Mouse (Mus musculus) spleen, adult 18-20 months (tissue): ENCODE measurements around the gene Pou2f1.
"Not testable (repeated sequence)": the region's sequence is repeated elsewhere in the genome, so short reads cannot be mapped to it uniquely, and the experiment has no call there.

Experiments
- DNase-seq, 2 experiments: peaks; one replicate each; pipeline ENCODE4 v3.0.0; 2022; ENCODE audit warnings: mixed read lengths in 2 of 2

Gene Pou2f1

DNA sequence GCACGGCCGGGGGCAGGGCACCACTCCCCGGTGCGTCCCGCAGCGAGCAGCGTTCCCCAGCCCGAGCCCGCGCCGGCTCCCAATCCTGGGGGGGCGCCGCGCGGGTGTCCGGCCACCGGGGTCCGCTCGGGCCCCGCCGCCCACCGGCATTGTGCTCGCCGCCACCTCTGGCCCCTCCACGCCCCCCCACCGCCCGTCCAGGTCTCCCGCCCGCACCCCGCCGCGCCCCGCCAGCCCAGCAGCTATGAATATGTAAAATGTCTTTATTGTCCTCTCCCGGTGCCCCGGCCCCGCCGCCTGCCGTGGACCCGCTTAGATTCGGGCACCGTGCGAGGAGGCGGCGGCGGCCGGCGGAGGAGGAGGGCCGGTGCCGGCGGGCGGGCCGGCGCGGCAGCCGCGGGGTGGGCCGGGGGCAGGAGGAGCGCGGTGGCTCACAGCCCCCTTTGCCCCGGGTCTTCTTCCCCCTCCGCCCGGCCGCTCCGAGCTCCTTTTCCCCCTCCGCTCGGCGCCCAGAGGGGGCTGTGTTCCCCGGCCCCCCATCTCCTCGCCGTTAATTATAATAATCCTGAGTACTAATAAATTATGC lies 481 bp downstream of the Pou2f1 start:
- peak in 1 of 2 experiments; percentile 81 for DNase-seq

DNA sequence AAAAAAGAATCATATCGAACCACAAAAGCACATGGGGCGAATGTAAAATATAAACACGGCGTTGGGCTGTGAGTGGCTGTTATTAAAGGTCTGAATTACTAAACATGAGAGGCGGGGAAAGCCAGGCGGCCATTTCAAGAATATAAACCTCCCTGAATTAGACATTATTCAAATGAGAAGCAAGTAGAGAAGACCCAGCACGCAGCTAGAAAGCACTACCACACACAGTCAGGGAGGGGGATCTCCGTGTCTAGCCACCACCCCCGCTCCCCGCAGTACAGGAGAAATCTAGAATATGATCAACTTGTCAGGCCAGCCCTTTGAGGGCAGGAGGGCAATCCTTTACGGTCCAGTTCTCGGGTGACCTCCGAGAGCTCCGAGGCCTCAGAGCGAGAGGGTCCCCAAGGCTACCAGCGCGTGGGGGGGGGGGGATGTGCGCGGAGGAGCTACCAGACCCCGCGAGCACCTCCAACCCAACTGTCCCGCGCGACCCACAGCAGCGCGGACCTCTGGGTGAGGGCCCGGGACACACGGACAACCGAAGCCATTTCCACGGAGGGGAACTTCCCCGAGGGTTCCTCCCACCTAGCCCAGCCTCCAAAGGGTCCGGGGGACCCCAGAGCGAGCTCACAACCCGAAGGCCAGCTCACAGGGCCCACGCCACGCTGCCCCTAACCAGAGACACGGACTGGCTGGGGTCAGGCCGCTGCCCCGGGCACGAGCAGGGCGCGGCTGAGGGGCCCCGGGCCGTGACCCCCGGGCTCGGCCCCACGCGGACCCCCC lies 1.2 kb downstream of the Pou2f1 start:
- peak; percentile 61 to 63 for DNase-seq

DNA sequence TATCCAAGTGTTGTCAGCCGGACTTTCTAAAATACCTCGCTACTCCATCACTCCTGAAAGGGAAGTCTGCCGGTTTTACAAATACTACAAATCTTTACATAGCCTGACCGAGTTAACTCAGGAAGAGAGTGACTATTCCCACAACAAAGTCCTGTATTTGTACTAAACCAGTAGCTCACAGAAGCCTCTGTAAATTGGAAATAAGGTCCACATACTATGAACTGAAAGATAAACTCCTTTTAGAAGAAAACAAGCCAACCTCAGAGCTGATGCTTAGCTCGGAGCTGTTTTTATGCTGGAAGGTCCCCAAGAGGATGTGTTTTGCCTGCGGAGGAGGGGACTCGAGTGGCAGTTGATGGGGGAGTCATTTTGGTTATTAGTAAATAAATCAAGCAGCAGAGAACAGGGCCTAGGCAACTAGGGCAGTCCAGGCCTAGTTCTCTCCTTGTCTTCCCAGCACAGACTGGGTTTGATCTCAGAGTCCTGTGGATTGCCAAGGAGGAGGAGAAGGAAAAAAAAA lies 1.8 kb downstream of the Pou2f1 start:
- DNase-seq: peak; percentile 24 to 42

DNA sequence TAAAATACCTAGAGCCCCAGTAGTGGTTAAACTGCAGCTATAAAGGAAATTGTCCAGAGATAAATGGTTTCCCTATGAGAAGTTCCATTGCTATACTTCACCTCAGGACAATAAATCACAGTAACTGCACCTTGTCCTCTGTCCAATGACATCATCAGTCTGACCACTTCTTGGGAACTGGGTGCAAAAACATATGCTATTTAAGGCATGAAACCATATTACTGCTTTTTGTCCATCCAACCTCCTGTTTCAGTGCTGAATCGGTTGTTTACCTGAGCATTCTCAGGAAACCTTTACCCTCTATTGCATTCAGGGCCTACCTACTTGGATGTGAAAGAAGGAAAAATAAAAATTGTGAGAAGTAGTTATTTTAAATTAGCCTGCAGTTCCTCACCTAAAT lies 2.8 kb downstream of the Pou2f1 start:
- DNase-seq: no peak

DNA sequence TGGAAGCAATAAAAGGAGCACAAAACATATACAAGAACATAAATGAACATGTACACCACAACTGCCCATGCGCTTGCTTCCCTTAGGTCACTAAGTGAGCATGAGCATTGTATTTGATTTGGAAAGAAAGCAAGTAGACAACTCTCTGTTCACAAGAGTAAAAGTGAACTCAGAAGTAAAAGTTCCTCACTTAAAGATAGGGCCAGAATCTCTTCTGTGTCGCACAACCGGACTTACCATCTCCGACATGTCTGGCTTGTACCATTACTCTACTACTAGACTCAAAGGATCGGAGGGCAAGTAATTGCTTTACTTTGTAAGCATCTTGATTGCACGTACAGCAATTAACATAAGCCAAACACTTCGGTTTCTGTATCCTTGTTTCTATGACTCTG lies 6.8 kb downstream of the Pou2f1 start:
- no peak for DNase-seq

DNA sequence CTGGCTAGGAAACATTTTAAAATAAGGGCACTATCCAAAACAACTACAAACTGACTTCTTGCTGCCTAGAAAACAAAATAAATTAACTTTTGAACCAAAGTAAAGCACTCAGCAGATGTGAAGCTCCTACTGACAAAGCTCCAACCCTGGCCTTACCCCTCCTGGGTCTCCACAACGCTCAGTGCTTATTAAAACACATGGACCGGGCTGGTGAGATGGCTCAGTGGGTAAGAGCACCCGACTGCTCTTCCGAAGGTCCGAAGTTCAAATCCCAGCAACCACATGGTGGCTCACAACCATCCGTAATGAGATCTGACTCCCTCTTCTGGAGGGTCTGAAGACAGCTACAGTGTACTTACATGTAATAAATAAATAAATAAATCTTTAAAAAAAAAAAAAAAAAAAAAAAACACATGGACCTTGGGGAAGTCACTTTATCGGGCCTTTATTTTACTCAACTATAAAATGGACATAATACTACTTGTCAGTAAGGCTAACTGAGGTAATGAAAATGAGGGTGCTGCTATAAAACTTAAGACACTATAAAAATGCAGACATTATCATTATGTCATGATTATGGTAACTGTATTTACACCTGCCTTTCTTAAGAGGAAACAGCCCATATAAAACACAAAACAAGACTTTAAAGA lies 7.3 kb downstream of the Pou2f1 start:
- not testable (repeated sequence) for DNase-seq

DNA sequence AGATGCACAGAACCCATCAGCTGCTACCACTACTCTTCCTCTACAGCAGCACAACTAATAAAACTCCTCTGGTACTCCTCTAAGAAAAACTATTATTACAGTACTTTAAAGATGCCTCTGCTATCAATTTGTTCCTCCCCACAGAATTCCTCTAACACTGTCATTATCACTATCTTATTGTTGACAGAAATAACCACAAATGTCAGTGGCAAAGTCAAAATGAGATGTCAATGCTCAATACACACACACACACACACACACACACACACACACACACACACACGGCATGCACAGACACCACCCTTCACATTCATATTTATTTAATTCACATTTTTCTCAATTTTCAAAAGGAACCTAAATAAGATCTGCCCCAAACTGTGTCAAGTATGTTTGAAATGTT lies 8.2 kb downstream of the Pou2f1 start:
- no peak for DNase-seq

DNA sequence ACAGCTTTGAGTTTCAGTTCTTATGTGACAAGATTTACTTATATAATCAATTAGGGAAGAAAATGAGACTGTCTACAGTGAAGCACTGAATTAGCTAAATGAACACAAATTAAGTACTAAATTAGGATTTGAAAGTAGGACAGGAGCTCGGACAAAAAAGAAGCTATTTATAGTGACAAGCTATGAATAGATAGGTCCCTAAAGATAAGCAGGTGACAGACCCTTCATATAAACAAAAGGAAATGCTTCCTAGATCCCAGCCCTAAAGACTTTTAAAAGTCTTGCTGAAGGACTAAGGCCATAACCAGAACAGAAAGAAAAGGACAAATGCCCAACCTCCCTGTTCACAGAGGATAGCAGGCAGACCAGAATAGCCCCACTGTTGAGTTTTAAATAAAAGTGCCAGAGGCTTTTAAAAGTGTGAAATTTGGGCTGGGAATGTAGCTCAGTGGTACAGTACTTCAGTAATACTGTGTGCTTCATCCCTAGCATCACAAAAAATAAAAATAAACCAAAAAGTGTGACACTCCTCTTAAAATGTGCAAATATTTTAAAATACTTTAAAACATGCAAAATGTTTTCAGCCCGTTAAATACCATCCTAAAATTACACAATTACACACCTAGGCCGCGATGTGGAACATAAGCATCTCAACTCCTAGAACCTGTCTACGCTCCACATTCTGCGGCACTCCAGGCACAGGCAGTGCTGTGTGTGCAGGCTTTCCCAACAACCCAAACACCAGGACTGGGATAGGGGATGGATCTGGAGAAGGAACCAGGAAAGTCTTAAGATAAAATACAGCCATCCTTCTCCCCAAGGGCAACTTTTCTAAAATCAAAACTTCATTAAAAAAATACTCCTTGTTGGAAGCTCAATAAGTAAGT lies 9.0 kb downstream of the Pou2f1 start:
- DNase-seq: no peak

DNA sequence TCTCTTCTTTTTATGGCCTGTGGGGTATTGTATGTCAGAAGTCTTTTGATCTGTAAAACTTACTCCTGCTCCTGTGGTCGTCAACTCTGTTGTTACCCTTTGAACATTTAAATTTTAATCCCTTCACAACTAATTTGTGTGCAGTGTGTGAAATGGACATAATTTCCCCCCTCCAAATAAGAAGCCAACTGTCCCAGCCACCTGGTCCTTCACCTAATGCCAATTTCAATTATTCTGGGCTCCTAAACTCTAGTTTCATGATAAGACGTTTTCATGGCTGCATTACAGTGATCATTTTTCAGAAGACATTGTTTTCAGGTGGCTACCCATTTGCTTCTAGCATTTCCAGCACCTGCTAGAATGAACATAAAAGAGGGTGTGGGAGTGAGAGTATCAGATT lies 13.9 kb downstream of the Pou2f1 start:
- no peak for DNase-seq

DNA sequence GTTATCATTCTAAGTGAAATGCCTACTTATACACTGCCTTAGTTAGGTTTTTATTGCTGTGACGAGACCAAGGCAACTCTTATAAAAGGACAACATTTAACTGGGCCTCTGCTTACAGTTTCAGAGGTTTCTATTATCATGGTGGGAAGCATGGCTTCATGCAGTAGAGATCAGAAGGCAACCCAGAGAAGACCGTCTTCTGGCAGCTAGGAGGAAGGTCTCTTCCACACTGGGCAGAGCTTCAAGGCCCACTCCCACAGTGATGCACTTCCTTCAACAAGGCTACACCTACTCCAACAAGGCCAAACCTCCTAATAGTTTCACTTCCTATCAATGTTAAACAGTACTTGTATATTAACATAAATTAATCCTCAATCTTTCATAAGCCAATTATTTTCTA lies 14.4 kb downstream of the Pou2f1 start:
- no peak for DNase-seq

DNA sequence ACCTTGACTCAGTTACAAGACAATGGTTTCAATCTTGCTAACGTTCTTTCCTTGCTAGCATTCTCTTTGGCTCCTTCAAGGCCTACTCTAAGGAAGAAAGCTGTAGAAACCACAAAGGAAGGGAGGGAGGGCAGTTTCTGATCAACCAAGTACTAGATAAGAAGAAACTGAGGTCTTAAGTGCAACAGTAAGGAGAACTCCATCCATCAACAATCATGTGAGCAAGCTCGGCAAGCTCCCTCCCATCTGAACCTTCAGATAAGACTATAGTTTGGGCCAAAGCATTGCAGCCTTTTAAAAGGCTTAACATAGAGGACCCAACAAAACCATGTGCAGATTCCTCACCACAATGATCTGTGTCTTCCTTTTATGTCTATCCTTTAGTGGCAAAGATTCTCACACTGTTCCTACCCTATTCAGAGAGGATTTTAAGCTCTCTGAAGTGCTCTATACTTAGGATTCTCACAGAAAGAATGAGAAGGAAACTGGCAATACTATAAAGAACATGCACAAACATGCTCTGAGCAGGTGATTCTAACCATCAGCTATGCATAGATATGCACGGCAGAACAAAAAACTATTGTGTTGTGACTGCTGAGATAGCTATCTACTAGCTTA lies 16.6 kb downstream of the Pou2f1 start:
- DNase-seq: no peak

DNA sequence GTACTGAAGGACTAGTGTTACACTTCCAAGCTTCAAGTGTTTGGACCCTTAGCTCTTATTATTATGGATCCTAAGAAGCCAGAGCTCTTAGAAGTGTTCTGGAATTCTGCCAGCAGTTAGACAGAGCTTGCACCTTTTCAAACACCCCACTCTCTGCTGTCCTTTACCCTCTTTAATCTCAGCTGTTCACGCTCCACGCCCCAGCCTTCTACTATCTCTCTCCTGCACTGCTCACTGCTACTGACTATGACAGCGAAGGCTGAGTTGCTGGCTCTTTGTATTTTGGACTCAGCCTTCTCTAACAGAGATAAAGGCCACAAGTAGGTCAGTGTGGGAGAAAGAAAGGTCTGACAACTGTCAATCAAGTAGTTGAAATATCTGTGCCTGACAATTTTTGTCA lies 17.3 kb downstream of the Pou2f1 start:
- DNase-seq: no peak

DNA sequence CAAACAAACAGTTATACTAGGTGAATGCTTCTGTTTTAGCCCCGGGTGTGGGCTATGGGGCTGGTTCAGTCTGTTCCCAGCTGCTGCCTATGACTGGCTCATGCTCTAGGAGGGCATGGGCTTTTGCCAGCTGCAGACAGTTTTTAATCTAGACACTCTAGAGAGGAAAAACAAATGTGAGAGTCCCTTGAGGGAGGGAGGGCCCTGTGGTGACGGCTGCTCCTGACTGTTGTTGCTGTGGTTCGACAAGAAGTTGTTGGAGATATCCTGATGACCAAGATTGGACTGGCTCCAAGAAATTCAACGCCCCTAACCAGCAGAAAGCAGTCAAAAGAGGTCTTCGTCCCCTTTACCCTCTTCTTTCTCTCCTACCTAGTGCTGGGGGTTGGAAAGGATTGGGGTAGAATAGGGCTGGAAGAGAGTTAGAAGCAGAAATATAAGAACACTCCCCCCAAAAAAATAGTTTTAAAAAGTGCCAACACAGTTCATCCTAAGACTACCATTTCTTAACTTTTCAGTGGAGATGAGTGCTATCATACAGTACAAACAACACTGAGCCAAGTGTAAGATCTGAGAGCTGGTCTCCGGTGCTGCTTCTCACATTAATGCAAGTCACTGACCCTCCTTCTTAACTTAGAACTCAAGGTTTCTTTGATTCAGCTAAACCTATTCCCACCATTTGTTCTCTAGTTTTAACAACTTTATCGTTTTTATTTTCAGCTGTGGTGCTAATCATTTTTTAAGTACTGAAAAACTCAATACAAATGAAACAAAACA lies 25.6 kb downstream of the Pou2f1 start:
- DNase-seq: no peak

DNA sequence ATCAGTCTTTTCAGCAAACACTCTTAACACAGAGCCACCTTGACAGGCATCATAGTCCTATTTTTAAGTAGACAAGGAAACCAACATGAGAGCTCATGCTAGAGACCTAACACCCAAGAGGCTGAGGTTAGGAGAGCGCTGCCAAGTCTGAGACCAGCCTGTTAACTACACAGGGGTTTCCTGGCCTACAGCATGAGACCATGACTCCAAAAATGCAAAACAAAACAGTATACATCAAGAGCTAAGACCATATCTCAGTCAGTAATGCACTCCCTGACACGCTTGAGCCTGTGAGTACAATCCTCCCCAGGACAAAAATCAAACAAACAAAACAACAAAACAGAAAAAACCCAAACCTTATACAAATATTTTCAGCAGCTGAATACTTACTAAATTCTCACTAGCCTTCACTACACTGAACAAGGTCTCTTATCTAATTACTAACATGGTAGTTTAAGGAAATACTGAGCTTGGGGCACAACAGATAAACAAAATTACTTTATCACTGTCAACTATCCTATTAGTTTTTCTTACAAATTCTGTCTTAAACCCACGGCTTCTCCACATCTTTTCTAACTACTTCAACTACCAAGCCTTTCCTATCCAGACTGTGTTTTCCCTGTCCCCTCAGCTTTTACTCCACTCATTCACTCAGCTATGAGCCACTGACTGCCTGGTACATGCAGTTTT lies 33.3 kb downstream of the Pou2f1 start:
- no peak for DNase-seq

DNA sequence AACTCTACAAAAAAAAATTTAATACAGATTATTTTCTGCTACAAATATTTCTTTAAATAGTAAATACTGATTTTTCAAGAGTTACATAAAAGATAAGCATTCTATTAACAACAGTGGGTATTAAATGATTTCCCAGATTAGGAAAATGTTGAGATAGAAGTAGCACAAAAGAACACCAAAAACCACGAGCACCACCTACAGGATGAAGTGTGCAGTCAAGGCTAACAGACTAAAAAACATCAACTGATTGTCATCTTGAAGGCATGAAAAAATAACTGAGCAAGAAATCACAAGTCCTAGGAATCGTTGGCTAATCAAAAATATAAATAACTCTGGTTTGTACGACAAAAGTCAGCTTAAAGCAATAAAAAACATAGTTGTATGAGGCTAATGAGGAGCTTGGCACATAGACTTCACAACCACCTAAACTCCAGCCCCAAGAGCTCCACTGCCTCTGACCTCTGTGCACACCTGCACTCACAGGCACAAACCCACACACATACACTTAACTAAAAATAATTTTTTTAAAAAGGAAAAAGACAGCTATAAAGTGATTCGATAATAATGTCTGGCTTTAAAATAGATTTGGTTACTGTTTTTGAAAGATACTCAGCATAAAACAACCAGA lies 35.3 kb downstream of the Pou2f1 start:
- peak in 1 of 2 experiments; percentile 56 for DNase-seq

DNA sequence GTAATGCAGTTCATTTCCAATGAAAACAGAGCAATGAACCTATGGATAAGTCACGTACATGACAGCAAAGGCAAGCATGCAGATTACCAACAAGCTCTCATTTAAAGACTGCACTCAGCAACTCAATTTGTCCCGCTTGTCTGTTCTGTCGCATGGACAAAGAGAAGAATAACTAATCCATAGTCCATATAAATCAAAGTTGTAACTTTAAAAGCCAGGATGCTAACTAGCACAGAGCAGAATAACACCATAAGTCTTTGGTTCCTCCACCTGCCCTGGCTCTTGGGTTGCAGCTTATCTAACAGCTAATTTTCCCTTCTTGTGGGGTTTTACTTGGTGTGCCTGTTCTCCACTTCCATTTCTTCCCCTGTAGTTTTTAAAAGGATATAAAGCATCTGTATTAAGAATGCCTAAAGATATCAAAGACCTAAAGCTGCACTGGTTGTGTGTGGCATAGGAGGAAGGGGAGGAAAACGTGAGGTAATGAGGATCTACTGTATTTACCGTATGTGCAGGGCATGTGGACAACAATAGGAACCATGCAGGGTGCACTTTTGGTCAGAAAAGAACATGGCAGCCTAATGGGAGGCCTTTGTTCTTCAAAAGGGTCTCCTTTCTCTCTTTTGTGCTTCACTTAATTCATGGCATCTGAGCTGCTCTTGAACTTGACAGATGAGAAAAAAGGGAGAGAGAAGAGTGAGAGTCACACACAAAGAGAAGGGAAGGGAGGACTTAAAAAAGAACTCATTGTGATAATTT lies 36.1 kb downstream of the Pou2f1 start:
- no peak for DNase-seq

DNA sequence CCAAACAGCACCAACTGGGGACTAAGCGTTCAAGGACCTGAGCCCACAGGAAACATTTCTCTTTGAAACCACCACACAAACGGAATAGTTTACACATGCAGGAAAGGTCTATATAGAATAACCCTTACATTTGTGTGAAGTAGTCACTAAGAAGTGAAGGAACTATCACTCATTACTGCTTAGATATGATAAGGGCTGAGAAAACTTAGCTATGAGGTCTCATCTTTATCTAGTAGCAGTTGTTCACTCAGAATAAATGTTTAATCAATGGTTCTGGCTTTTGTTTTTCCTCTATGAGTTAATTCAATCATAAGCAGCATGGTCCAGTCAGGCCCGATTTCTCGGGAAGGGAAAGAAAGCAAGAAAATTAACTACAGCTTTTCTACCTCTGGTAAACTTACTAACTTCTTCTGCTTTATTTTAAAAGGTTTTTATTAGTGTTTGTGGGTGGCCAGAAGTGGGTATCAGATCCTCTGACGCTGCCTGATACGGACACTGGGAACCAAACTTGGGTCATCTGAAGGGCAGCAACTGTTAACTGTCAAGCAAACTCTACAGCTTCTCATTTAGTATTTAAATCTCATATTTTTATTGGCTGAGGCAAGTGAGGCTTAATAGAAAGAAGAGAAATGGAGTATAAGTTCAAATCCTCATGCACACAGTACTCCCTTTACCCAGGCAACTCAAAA lies 40.7 kb downstream of the Pou2f1 start:
- DNase-seq: no peak

DNA sequence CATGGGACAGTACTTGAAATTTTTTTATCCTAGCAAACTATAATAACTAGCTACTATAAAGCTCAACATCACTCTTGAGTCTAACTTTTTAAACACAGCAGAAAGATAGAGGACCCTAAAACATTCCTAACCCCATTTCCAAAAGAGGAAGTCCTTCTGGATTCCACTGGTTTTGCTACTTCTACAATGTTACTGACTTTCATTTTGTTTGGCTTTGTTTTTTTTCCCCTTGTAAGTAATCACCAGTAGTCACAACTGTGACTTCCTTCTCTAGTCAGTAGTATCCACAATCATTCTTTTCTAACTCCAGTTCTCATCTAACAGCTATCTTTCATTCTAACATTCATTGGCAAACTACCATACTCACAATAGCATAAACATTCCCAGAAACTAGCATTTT lies 44.3 kb downstream of the Pou2f1 start:
- DNase-seq: no peak

DNA sequence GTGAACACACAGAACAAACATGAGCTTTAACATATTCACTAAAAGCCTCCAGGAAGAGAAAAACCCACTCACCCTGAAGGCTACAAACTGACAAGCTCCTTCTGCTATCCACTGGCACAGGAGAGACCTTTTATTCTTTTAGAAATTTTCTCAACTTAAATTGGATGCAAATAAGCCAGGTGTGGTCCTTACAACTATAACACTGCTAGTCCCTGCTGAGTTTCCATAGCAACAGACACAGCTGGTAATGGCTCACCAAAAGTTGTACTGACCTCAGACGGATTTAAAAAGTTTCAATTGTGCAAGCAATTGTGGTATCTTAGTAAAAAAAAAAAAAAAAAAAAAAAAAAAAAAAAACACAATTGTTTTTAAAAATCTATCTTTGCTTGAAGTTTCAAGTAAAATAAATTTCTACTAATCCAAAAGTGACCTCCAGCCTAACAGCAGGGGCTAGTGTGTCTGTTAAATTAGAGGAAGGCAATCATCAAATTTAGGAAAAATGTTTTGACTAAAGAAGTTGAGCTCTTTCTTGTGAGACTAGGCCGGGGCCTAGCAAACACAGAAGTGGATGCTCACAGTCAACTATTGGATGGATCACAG lies 54.2 kb downstream of the Pou2f1 start:
- DNase-seq: no peak
